Mouse (Mus musculus): ENCODE data around the gene March6. TPM values are rescaled to one million over a fixed set of nuclear protein-coding genes. Genes with fewer than 3 reads are reported as not detected.

The March6 gene
- 12.6 and 12.9 TPM in 2 replicates for polyA plus RNA-seq (2015; fragmentation: Nextera tagmentation; extraction: Ambion mirVana)

GRCm38 (mm10) chr15:31530659-31531445 is at the start of gene March6:
Gene March6 (minus strand): TSS chr15:31531053.
- Histone ChIP-seq H3K9ac (ENCODE audit: low read length) (peak within 1 kb of the TSS; percentile 93), H3K9me3 (ENCODE audit: control insufficient read depth, low read length) (no peaks in the 10 kb centered on the region), H3K4me2 (replicated peaks; ENCODE audit: low read depth) (peak within 1 kb of the TSS; percentile 75), H3K4me3 (ENCODE audit: low read depth, low read length) (peak within 1 kb of the TSS; percentile 86), H3K36me3 (ENCODE audit: control insufficient read depth, insufficient read depth, low read length) (no peaks in the 10 kb centered on the region), H3K27ac (replicated peaks) (peak within 1 kb of the TSS; percentile 97), H3K4me1 (replicated peaks; ENCODE audit: control insufficient read depth, insufficient read depth) (peaks cover 3% of the 10 kb centered on the region; the same call in 1 of the 2 replicates), H3K27me3 (ENCODE audit: control insufficient read depth, insufficient read depth, low read length) (no peaks in the 10 kb centered on the region)
- WGBS: under 1% methylated on average over 50 of the region's 132 CpGs
- ATAC-seq (ENCODE audit: low FRiP score, low TSS enrichment) (peak; percentile 93), DNase-seq (ENCODE audit: low spot score) (peak; percentile 92)
- TF ChIP-seq CTCF (IDR thresholded peaks at IDR 0.05; ENCODE audit: low read depth) (no peak), EP300 (optimal IDR thresholded peaks at IDR 0.05) (no peak)

- Histone ChIP-seq H3K4me3 (ENCODE audit: low read depth, low read length) (no peak overlapping the region), H3K27me3 (ENCODE audit: control insufficient read depth, insufficient read depth, low read length) (no peaks in the 10 kb centered on the region), H3K9ac (ENCODE audit: low read length) (no peak overlapping the region), H3K4me2 (replicated peaks; ENCODE audit: low read depth) (no peak overlapping the region), H3K9me3 (ENCODE audit: control insufficient read depth, low read length) (no peaks in the 10 kb centered on the region), H3K4me1 (replicated peaks; ENCODE audit: control insufficient read depth, insufficient read depth) (peaks cover 3% of the 10 kb centered on the region; the same call in 1 of the 2 replicates), H3K36me3 (ENCODE audit: control insufficient read depth, insufficient read depth, low read length) (no peaks in the 10 kb centered on the region), H3K27ac (replicated peaks) (no peak overlapping the region)
- TF ChIP-seq CTCF (IDR thresholded peaks at IDR 0.05; ENCODE audit: low read depth) (no peak), EP300 (optimal IDR thresholded peaks at IDR 0.05) (no peak)
- no peak for DNase-seq (ENCODE audit: low spot score)
- WGBS: 66% methylated on average over 5 of the region's 5 CpGs
- ATAC-seq (ENCODE audit: low FRiP score, low TSS enrichment): no peak
Measured at GRCm38 (mm10) chr15:31576076-31576475, 45.2 kb upstream of the March6 start.

- Histone ChIP-seq H3K4me3 (ENCODE audit: low read depth, low read length) (no peak overlapping the region), H3K9ac (ENCODE audit: low read length) (no peak overlapping the region), H3K9me3 (ENCODE audit: control insufficient read depth, low read length) (no peaks in the 10 kb centered on the region), H3K4me1 (replicated peaks; ENCODE audit: control insufficient read depth, insufficient read depth) (peaks cover 4% of the 10 kb centered on the region), H3K4me2 (replicated peaks; ENCODE audit: low read depth) (no peak overlapping the region), H3K36me3 (ENCODE audit: control insufficient read depth, insufficient read depth, low read length) (no peaks in the 10 kb centered on the region), H3K27ac (replicated peaks) (no peak overlapping the region), H3K27me3 (ENCODE audit: control insufficient read depth, insufficient read depth, low read length) (no peaks in the 10 kb centered on the region)
- DNase-seq (ENCODE audit: low spot score) (no peak), ATAC-seq (ENCODE audit: low FRiP score, low TSS enrichment) (no peak)
- no peak for TF ChIP-seq CTCF (IDR thresholded peaks at IDR 0.05; ENCODE audit: low read depth)
- TF ChIP-seq EP300 (optimal IDR thresholded peaks at IDR 0.05): no peak
Measured at GRCm38 (mm10) chr15:31573692-31574091, 42.8 kb upstream of the March6 start.

- H3K4me1 ChIP-seq (replicated peaks; ENCODE audit: control insufficient read depth, insufficient read depth): peaks cover 5% of the 10 kb centered on the region
- H3K9me3 ChIP-seq (ENCODE audit: control insufficient read depth, low read length): no peaks in the 10 kb centered on the region
- no peak overlapping the region for H3K4me2 ChIP-seq (replicated peaks; ENCODE audit: low read depth)
- ATAC-seq (ENCODE audit: low FRiP score, low TSS enrichment): no peak
- WGBS: 87% methylated on average over 4 of the region's 4 CpGs
- H3K27me3 ChIP-seq (ENCODE audit: control insufficient read depth, insufficient read depth, low read length): no peaks in the 10 kb centered on the region
- H3K9ac ChIP-seq (ENCODE audit: low read length): no peak overlapping the region
- H3K36me3 ChIP-seq (ENCODE audit: control insufficient read depth, insufficient read depth, low read length): no peaks in the 10 kb centered on the region
- H3K27ac ChIP-seq (replicated peaks): no peak overlapping the region
- no peak overlapping the region for H3K4me3 ChIP-seq (ENCODE audit: low read depth, low read length)
- DNase-seq (ENCODE audit: low spot score): no peak
- no peak for TF ChIP-seq EP300 (optimal IDR thresholded peaks at IDR 0.05)
- TF ChIP-seq CTCF (IDR thresholded peaks at IDR 0.05; ENCODE audit: low read depth): no peak
Measured at GRCm38 (mm10) chr15:31573287-31573686, 42.4 kb upstream of the March6 start.

- Histone ChIP-seq H3K27ac (replicated peaks) (0 out of 2 replicates have a peak overlapping the region, but pooled peaks have one; percentile 40), H3K4me1 (replicated peaks; ENCODE audit: control insufficient read depth, insufficient read depth) (peaks cover 8% of the 10 kb centered on the region), H3K36me3 (ENCODE audit: control insufficient read depth, insufficient read depth, low read length) (no peaks in the 10 kb centered on the region), H3K27me3 (ENCODE audit: control insufficient read depth, insufficient read depth, low read length) (no peaks in the 10 kb centered on the region), H3K4me2 (replicated peaks; ENCODE audit: low read depth) (no peak overlapping the region), H3K9ac (ENCODE audit: low read length) (no peak overlapping the region), H3K9me3 (ENCODE audit: control insufficient read depth, low read length) (no peaks in the 10 kb centered on the region), H3K4me3 (ENCODE audit: low read depth, low read length) (no peak overlapping the region)
- no peak for TF ChIP-seq EP300 (optimal IDR thresholded peaks at IDR 0.05)
- no peak for TF ChIP-seq CTCF (IDR thresholded peaks at IDR 0.05; ENCODE audit: low read depth)
- ATAC-seq (ENCODE audit: low FRiP score, low TSS enrichment) (no peak), DNase-seq (ENCODE audit: low spot score) (peak; percentile 24)
- 64% methylated on average over 16 of the region's 16 CpGs for WGBS
Measured at GRCm38 (mm10) chr15:31571906-31572722, 41.3 kb upstream of the March6 start.
